Mouse (Mus musculus) forebrain, embryonic 15.5 days (tissue): Measurements from ENCODE around the gene Speer1. TPM values are rescaled to one million over a fixed set of nuclear protein-coding genes. Genes with fewer than 3 reads are reported as not detected.
"Not testable (repeated sequence)": the region's sequence is repeated elsewhere in the genome, so short reads cannot be mapped to it uniquely, and the experiment has no call there.

Experiments
- ATAC-seq: fragments of 200-750 bp; cut with Nextera tagmentation; replicated peaks from 2 replicates; pipeline ENCODE4 v1.8.0; 2017; ENCODE audit warnings: mild to moderate bottlenecking, moderate TSS enrichment, moderate library complexity
- H3K27ac ChIP-seq: fragments of 300-500 bp; sonication (generic); replicated peaks from 2 replicates; pipeline ENCODE4 v1.5.1; 2015; ENCODE audit warnings: mild to moderate bottlenecking, inconsistent platforms
- H3K27me3 ChIP-seq: fragments of 300-500 bp; sonication (generic); 2 replicates; pipeline ENCODE4 v1.6.1; 2015; ENCODE audit warnings: inconsistent platforms
- H3K36me3 ChIP-seq: fragments of 300-500 bp; sonication (generic); 2 replicates; pipeline ENCODE4 v1.6.1; 2015; ENCODE audit warnings: mild to moderate bottlenecking, inconsistent platforms
- H3K4me1 ChIP-seq: fragments of 300-500 bp; sonication (generic); 2 replicates; pipeline ENCODE4 v1.6.1; 2015; ENCODE audit warnings: inconsistent platforms
- H3K4me2 ChIP-seq: fragments of 300-500 bp; sonication (generic); replicated peaks from 2 replicates; pipeline ENCODE4 v1.6.1; 2015; ENCODE audit warnings: mild to moderate bottlenecking, inconsistent platforms
- H3K4me3 ChIP-seq: fragments of 300-500 bp; sonication (generic); 2 replicates; pipeline ENCODE4 v1.5.1; 2015; ENCODE audit warnings: mild to moderate bottlenecking, inconsistent platforms
- H3K9ac ChIP-seq: fragments of 300-500 bp; sonication (generic); replicated peaks from 2 replicates; pipeline ENCODE4 v1.6.1; 2015; ENCODE audit warnings: mild to moderate bottlenecking, inconsistent platforms
- H3K9me3 ChIP-seq: fragments of 300-500 bp; sonication (generic); 2 replicates; pipeline ENCODE4 v1.6.1; 2016; ENCODE audit warnings: inconsistent platforms
- WGBS: fragments of 180-500 bp; shearing (Covaris S2); methylation state at CpG from one replicate; pipeline ENCODE4 v1.1.7; 2015; ENCODE audit warnings: mixed read lengths; 5-methylcytosine and 5-hydroxymethylcytosine counted together
- polyA plus RNA-seq: library from polyadenylated mRNA; unstranded; fragments of >200 nt; fragmentation: Nextera tagmentation; extraction: Ambion mirVana; gene quantifications from 2 replicates; pipeline ENCODE4 v1.2.1, GENCODE M21; 2015

The Speer1 gene
- polyA plus RNA-seq: not detected in 2 replicates

DNA sequence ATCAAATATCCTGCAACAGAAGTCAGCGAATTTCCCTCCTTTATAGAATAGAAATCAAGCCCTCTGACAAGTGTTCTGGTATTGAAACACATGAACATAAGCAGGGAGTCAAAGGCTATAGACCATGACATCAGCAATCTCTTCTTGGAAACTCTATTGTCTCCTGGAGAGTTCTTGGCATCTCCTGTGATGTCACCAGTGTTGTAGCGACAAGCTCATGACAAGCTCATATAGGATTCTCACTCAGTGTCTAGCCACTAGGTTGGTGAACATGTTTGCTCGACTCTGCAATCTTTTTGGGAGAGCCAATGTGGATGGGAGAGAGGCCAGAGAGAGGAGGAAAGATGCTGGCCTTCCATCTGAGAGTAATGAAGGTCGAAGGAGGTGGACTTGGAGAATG is at the start of gene Speer1:
Gene Speer1 (plus strand): TSS at position 301 of the 400 bp plus-strand sequence.
- H3K27me3 ChIP-seq, ATAC-seq, H3K36me3 ChIP-seq, H3K4me3 ChIP-seq, H3K9ac ChIP-seq, H3K4me2 ChIP-seq, H3K9me3 ChIP-seq, H3K27ac ChIP-seq, H3K4me1 ChIP-seq: not testable (repeated sequence)
- WGBS: 64% methylated on average over 1 of the region's 4 CpGs

Other genes starting within 250 kb of the Speer1 start
- not detected in 2 replicates for gene Gm8879, start 213.9 kb upstream of the Speer1 start, polyA plus RNA-seq
- not detected in 2 replicates for gene Gm5861, start 158.4 kb upstream of the Speer1 start, polyA plus RNA-seq
- not detected in 2 replicates for gene Gm8890, start 85.5 kb upstream of the Speer1 start, polyA plus RNA-seq
- not detected in 2 replicates for gene Gm8897, start 74.9 kb downstream of the Speer1 start, polyA plus RNA-seq
- not detected in 2 replicates for gene Gm8906, start 161.2 kb downstream of the Speer1 start, polyA plus RNA-seq